Mouse (Mus musculus): ENCODE measurements around the gene Sox6.

The Sox6 gene

GRCm38 (mm10) chr7:115448403-115449025, 590.1 kb downstream of the Sox6 start:
- no peak for DNase-seq (ENCODE audit: low read depth in 2 of 2, low spot score in 2 of 2)

DNA sequence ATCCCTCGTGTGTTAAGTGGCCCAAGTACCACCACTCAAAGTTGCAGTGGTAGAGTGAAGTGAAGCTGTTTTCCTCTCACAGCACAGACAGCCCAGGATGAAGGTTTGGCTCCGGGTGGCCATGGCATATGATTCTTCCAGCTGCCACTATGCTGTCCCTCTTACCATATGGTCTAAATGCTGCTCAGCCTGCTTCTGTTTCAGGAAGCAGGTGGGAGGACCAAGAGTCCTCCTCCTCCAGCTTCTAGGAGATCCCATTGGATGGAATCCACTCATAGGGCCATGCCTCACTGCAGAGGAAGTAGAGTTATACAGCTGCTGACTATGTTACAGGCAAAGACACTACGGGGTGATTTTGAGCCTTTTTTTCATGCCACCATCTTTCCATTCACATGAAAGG, 591.5 kb downstream of the Sox6 start:
- no peak for DNase-seq (ENCODE audit: low read depth in 2 of 2, low spot score in 2 of 2)

DNA sequence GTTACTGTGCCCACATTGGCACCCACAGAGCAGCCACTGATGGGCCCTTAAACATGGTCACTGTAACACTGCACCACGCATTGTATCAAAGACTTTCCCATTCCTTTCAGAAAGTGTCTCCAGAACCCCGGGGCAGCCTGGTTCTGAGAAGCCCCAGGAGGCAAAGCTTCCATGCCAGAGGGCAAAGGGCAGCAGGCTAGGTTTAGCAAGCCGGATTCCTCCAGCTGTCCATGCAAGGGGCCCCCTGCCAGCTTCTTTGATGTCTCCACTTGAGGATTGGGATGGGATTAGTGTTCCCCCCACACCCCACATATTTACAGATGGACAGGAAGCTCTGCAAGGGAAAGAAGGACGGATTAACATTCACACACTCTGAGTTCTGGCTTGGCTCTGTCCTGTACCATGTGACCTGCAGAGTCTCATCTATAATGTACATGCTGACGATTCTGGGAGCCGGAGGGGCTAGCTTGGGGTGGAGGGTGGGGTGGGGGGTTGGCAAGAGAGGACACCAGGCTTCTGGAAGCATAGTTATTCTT, 592.0 kb downstream of the Sox6 start:
- no peak for DNase-seq (ENCODE audit: low read depth in 2 of 2, low spot score in 2 of 2)

- no peak for DNase-seq (ENCODE audit: low read depth in 2 of 2, low spot score in 2 of 2)
These were observed 612.2 kb downstream of the Sox6 start for GRCm38 (mm10) chr7:115426161-115426982.

DNA sequence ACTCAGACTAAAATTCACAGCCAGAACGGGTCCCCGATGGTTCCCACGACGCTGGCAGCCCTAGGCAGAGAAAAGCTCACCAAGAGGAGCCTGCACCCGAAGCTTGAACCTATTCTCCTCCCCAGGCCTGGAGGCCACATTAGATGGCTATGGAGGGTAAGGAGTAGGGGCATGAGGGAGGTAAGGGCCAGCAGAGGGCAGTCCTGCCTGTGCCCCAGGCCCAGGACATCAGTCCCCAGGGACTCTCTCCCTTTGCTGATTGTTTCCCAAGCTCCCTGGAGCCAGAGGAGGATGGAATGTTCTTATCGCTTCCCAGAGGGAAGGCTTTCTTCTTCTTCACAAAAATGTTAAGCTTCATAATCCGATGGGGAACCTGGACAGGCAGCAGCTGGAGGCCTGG, 615.8 kb downstream of the Sox6 start:
- DNase-seq (ENCODE audit: low read depth in 2 of 2, low spot score in 2 of 2) = no peak

- DNase-seq (ENCODE audit: low read depth in 2 of 2, low spot score in 2 of 2) = no peak
These were observed 617.6 kb downstream of the Sox6 start for GRCm38 (mm10) chr7:115420960-115421359.
